Mouse (Mus musculus): ENCODE data around the gene Yod1. TPM values are rescaled to one million over a fixed set of nuclear protein-coding genes. Genes with fewer than 3 reads are reported as not detected.

The Yod1 gene
- polyA plus RNA-seq, 1 experiment from 2014 or later: 8.9 TPM

DNA sequence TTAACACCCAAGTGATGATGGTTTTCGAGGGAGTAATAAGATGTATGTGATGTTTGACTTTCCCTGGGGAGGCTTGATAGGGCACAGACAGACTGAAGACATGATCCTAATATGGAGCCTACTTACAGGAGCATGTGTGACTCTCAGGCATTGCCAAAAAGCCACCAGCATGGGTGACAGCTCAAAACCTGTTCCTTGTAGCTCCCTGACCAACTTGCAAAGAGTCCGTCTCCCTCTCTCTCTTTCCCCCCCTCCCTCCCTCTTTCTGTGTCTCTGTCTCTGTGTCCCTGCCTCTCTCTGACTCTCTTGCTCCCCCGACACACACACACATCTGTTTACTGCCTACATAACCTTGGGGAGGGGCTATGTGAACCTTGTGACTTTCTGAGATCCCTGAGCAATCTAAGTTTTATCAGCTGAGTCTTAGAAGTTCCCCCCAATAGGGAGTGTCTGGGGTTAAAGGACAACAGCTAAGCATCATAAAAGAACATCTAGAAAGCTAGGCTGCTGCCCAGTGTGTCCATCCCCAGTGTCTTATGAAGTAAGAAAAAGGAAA lies 21.5 kb downstream of the Yod1 start:
- no peaks in the 10 kb centered on the region for H3K9me3 ChIP-seq (replicated peaks; ENCODE audit: control insufficient read depth, low read length)
- H3K4me2 ChIP-seq (ENCODE audit: low read length): no peak overlapping the region
- WGBS: 86% methylated on average over 3 of the region's 3 CpGs
- no peaks in the 10 kb centered on the region for H3K4me1 ChIP-seq (ENCODE audit: control insufficient read depth, insufficient read depth, low read length)
- no peaks in the 10 kb centered on the region for H3K27me3 ChIP-seq (replicated peaks; ENCODE audit: control insufficient read depth, insufficient read depth, low read length)
- no peaks in the 10 kb centered on the region for H3K36me3 ChIP-seq (ENCODE audit: control insufficient read depth, insufficient read depth, low read length)
- ATAC-seq (no peak), DNase-seq (ENCODE audit: low spot score) (no peak)
- no peak overlapping the region for H3K27ac ChIP-seq (ENCODE audit: low read depth, low read length)
- no peak overlapping the region for H3K4me3 ChIP-seq (ENCODE audit: low read depth, low read length)
- no peak overlapping the region for H3K9ac ChIP-seq (ENCODE audit: low read length)

DNA sequence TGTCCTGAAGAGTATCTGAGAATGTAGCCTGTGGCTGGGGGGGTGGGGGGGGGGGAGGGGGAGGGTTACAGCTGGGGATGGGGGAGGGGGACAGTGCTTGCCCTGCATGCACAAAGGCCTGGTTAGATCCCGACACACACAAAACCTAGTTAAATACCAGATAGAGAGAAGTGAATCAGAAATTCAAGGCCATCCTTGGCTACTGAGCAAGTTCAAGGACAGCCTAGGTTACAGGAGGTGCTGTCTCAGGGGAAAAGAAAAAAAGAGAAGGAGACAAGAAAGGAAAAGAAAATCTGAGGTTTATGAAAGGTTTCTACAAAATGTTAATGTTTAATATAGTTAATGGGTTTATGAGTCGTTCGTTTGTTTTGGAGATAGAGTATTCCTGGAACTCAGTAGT lies 22.5 kb downstream of the Yod1 start:
- DNase-seq (ENCODE audit: low spot score): no peak
- no peak overlapping the region for H3K27ac ChIP-seq (ENCODE audit: low read depth, low read length)

DNA sequence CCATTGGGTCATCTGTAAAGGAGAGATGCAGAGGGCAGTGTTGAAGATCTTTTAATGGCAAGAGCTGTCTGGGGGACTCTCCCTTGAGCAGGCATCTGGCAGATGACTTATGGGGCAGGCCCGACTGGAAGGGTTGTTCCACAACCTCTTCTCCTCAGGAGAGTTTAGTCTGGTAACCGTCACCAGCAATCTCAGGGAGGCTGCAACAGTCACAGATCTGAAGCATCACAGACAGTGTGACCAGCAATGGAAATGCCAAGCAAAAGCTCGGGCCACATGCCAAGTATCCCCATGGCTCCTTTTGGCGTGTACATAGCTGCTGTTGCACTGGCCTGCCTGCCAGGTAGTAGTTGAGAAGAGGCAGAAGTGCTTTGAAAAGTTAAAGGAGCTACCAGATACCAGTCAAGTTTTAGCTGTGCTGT lies 23.1 kb downstream of the Yod1 start:
- Histone ChIP-seq H3K4me1 (ENCODE audit: control insufficient read depth, insufficient read depth, low read length) (no peaks in the 10 kb centered on the region), H3K36me3 (ENCODE audit: control insufficient read depth, insufficient read depth, low read length) (no peaks in the 10 kb centered on the region), H3K9ac (ENCODE audit: low read length) (no peak overlapping the region), H3K4me3 (ENCODE audit: low read depth, low read length) (no peak overlapping the region), H3K4me2 (ENCODE audit: low read length) (no peak overlapping the region), H3K27ac (ENCODE audit: low read depth, low read length) (no peak overlapping the region), H3K27me3 (replicated peaks; ENCODE audit: control insufficient read depth, insufficient read depth, low read length) (no peaks in the 10 kb centered on the region), H3K9me3 (replicated peaks; ENCODE audit: control insufficient read depth, low read length) (no peaks in the 10 kb centered on the region)
- 70% methylated on average over 4 of the region's 4 CpGs for WGBS
- DNase-seq (ENCODE audit: low spot score): peak; percentile 32
- no peak for ATAC-seq

More for the DNA sequence above, 22.5 kb downstream of the Yod1 start:
- Histone ChIP-seq H3K4me1 (ENCODE audit: control insufficient read depth, insufficient read depth, low read length) (no peaks in the 10 kb centered on the region), H3K4me3 (ENCODE audit: low read depth, low read length) (no peak overlapping the region), H3K36me3 (ENCODE audit: control insufficient read depth, insufficient read depth, low read length) (no peaks in the 10 kb centered on the region), H3K9ac (ENCODE audit: low read length) (no peak overlapping the region), H3K27me3 (replicated peaks; ENCODE audit: control insufficient read depth, insufficient read depth, low read length) (no peaks in the 10 kb centered on the region), H3K9me3 (replicated peaks; ENCODE audit: control insufficient read depth, low read length) (no peaks in the 10 kb centered on the region), H3K4me2 (ENCODE audit: low read length) (no peak overlapping the region)
- ATAC-seq: no peak
- 80% methylated on average over 3 of the region's 3 CpGs for WGBS

DNA sequence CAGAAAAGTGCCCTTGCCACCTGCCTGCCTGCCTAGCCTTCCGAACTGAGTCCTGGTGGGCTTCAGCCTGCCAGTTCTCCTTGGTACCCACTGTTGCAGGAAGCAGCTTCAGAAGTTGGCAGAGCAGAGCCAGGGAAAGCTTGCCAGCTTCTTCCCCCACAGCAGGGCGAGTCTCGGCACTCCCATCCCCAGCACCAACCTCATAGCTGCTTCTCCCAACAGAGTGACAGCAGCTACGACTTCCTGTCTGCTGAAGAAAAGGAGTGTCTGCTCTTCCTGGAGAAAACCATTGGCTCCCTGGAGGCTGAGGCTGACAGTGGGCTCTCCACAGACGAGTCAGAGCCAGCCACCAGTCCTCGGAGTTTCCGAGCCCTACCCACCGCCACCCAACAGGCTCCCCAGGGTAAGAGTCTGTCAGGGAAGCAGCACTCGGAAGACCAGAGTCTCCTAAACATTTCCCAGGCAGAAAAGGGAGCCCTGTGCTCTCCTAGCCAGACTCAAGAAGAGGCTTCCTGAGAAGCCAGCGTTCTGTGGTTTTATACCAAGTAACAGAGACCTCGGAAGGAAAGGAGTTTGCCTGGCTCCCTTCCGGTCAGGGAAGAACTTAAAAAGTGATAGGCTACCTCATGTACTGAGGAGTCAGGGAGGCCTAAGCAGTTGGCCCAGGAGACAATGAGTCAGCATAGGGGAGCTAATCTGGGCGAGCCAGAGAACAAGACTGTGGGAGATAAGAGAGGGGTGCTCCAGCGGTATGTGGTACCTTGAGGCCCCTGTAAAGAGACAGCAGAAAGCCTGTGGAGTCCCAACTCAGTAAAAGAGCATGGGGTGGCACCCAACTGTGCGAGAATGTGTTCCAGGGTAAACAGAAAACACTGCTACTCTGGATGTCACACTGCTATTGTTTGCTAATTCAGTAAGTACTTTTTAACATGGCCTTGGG lies 23.9 kb downstream of the Yod1 start:
- Histone ChIP-seq H3K4me1 (ENCODE audit: control insufficient read depth, insufficient read depth, low read length) (no peaks in the 10 kb centered on the region), H3K36me3 (ENCODE audit: control insufficient read depth, insufficient read depth, low read length) (no peaks in the 10 kb centered on the region), H3K9me3 (replicated peaks; ENCODE audit: control insufficient read depth, low read length) (no peaks in the 10 kb centered on the region), H3K27me3 (replicated peaks; ENCODE audit: control insufficient read depth, insufficient read depth, low read length) (no peaks in the 10 kb centered on the region), H3K27ac (ENCODE audit: low read depth, low read length) (0 out of 2 replicates have a peak overlapping the region, but pooled peaks have one; percentile 33), H3K9ac (ENCODE audit: low read length) (no peak overlapping the region), H3K4me3 (ENCODE audit: low read depth, low read length) (no peak overlapping the region), H3K4me2 (ENCODE audit: low read length) (no peak overlapping the region)
- no peak; the same call in 1 of the 2 replicates for ATAC-seq
- WGBS: 60% methylated on average over 15 of the region's 15 CpGs
- peak; percentile 47 for DNase-seq (ENCODE audit: low spot score)

DNA sequence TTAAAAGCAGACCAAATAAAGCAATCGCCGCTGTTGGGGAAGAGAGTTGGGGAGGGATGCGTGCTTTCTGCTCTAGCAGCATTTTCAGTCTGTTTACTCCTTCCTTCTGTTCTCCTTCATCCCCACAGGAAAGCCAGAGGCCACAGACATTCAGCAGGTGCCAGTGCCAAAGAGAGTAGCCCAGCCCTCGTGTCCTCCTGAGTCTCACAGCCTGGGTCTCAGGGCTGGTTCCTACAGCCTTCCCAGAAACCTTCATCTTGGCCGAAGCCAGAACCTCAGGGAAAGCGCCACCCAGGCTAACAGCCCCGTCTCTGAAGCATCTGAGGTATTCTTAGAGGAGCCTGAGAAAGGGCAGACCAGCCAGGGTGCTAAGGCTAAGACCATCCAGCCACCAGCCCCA lies 25.1 kb downstream of the Yod1 start:
- Histone ChIP-seq H3K27ac (ENCODE audit: low read depth, low read length) (no peak overlapping the region), H3K4me3 (ENCODE audit: low read depth, low read length) (no peak overlapping the region), H3K27me3 (replicated peaks; ENCODE audit: control insufficient read depth, insufficient read depth, low read length) (no peaks in the 10 kb centered on the region), H3K9ac (ENCODE audit: low read length) (no peak overlapping the region), H3K4me1 (ENCODE audit: control insufficient read depth, insufficient read depth, low read length) (no peaks in the 10 kb centered on the region), H3K36me3 (ENCODE audit: control insufficient read depth, insufficient read depth, low read length) (no peaks in the 10 kb centered on the region), H3K9me3 (replicated peaks; ENCODE audit: control insufficient read depth, low read length) (no peaks in the 10 kb centered on the region), H3K4me2 (ENCODE audit: low read length) (no peak overlapping the region)
- 90% methylated on average over 7 of the region's 7 CpGs for WGBS
- DNase-seq (ENCODE audit: low spot score) (no peak), ATAC-seq (no peak)

DNA sequence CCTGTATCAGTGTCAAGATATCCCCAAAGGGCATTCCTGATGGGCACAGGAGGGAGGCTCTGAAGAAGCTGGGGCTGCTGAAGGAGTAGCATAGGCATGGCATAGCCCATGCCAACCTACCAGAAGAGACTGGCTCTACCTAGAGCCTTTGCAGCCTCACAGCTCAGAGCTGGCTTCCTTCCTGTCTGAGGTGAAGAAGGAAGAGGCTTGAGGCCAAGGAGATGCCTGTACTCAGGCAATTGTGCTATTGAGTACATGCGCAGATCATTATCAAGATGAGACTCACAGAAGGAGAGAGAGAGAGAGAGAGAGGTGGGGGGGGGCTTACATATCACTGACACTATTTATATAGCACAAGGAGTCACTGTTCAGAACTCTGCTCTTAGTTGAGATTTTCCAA lies 26.6 kb downstream of the Yod1 start:
- DNase-seq (ENCODE audit: low spot score): no peak
- no peaks in the 10 kb centered on the region for H3K36me3 ChIP-seq (ENCODE audit: control insufficient read depth, insufficient read depth, low read length)
- H3K4me3 ChIP-seq (ENCODE audit: low read depth, low read length): no peak overlapping the region
- no peaks in the 10 kb centered on the region for H3K9me3 ChIP-seq (replicated peaks; ENCODE audit: control insufficient read depth, low read length)
- no peaks in the 10 kb centered on the region for H3K4me1 ChIP-seq (ENCODE audit: control insufficient read depth, insufficient read depth, low read length)
- no peak overlapping the region for H3K4me2 ChIP-seq (ENCODE audit: low read length)
- ATAC-seq: no peak
- no peaks in the 10 kb centered on the region for H3K27me3 ChIP-seq (replicated peaks; ENCODE audit: control insufficient read depth, insufficient read depth, low read length)
- H3K27ac ChIP-seq (ENCODE audit: low read depth, low read length): no peak overlapping the region
- H3K9ac ChIP-seq (ENCODE audit: low read length): no peak overlapping the region
- WGBS: 95% methylated on average over 1 of the region's 1 CpGs

DNA sequence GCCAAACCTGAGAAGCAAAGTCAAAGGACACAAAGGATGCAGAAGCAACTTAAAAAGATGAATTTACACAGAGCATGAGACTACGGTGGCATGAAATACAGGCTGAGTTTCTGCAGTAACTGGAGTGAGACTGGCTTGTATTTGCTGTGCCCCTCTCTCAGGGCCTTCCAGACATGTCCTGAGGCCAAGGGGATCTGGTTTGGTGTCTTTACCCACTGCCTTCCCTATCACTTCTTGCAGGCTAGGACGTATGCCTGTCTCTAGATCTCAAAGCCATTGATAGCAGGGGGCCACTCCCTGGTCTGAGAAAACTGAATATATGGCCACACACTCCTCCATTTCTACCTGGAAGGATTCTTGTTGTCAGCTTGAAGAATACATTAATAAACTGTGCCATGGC lies 27.1 kb downstream of the Yod1 start:
- no peak overlapping the region for H3K9ac ChIP-seq (ENCODE audit: low read length)
- no peaks in the 10 kb centered on the region for H3K27me3 ChIP-seq (replicated peaks; ENCODE audit: control insufficient read depth, insufficient read depth, low read length)
- no peak for DNase-seq (ENCODE audit: low spot score)
- no peaks in the 10 kb centered on the region for H3K9me3 ChIP-seq (replicated peaks; ENCODE audit: control insufficient read depth, low read length)
- no peak overlapping the region for H3K4me2 ChIP-seq (ENCODE audit: low read length)
- 73% methylated on average over 2 of the region's 2 CpGs for WGBS
- H3K4me1 ChIP-seq (ENCODE audit: control insufficient read depth, insufficient read depth, low read length): no peaks in the 10 kb centered on the region
- no peak for ATAC-seq
- H3K36me3 ChIP-seq (ENCODE audit: control insufficient read depth, insufficient read depth, low read length): no peaks in the 10 kb centered on the region
- H3K27ac ChIP-seq (ENCODE audit: low read depth, low read length): no peak overlapping the region
- no peak overlapping the region for H3K4me3 ChIP-seq (ENCODE audit: low read depth, low read length)

DNA sequence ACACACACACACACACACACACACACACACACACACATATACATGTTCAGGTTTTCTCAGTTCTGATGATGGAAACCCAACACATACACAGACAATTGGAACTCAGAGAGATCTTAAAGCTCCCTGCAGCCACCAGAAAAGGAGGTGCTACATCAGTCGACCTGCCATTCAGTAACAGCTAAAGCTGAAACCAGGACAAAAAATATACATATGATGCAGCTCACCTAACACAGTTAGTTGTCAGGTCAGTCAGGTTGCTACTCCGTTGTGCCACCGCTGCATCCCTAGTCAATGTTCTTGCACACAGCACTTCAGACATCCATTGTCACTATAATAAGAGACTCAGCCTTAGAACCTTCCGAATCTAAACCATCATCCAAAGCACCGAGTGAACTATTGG lies 27.8 kb downstream of the Yod1 start:
- Histone ChIP-seq H3K9ac (ENCODE audit: low read length) (no peak overlapping the region), H3K4me3 (ENCODE audit: low read depth, low read length) (no peak overlapping the region), H3K9me3 (replicated peaks; ENCODE audit: control insufficient read depth, low read length) (no peaks in the 10 kb centered on the region), H3K27me3 (replicated peaks; ENCODE audit: control insufficient read depth, insufficient read depth, low read length) (no peaks in the 10 kb centered on the region), H3K36me3 (ENCODE audit: control insufficient read depth, insufficient read depth, low read length) (no peaks in the 10 kb centered on the region), H3K4me1 (ENCODE audit: control insufficient read depth, insufficient read depth, low read length) (no peaks in the 10 kb centered on the region), H3K27ac (ENCODE audit: low read depth, low read length) (no peak overlapping the region), H3K4me2 (ENCODE audit: low read length) (no peak overlapping the region)
- no peak for DNase-seq (ENCODE audit: low spot score)
- WGBS: 85% methylated on average over 5 of the region's 5 CpGs
- no peak for ATAC-seq

DNA sequence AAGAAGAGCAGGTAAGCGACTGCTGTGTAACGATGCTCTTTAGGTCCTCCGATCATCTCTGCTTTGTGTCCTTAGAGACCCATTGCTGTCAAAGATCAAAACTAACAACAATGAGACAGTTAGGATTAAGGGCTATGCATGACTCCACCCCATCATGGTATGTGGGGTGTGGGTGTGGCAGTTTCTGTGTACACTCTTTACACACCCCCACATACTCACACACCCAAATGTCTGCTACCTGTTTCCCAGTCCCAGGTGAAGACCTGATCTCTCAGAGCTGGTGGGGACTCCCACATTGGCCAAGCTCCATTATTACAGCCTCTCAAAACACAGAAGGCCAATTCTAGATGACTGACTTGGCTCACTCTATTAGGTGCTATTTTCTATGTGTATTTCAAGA lies 28.5 kb downstream of the Yod1 start:
- DNase-seq (ENCODE audit: low spot score): no peak
- 88% methylated on average over 3 of the region's 3 CpGs for WGBS
- H3K4me2 ChIP-seq (ENCODE audit: low read length): no peak overlapping the region

More for the DNA sequence above, 28.5 kb downstream of the Yod1 start:
- no peak overlapping the region for H3K27ac ChIP-seq (ENCODE audit: low read depth, low read length)
- no peaks in the 10 kb centered on the region for H3K36me3 ChIP-seq (ENCODE audit: control insufficient read depth, insufficient read depth, low read length)
- no peak overlapping the region for H3K4me3 ChIP-seq (ENCODE audit: low read depth, low read length)
- H3K27me3 ChIP-seq (replicated peaks; ENCODE audit: control insufficient read depth, insufficient read depth, low read length): no peaks in the 10 kb centered on the region
- no peak for ATAC-seq
- H3K4me1 ChIP-seq (ENCODE audit: control insufficient read depth, insufficient read depth, low read length): no peaks in the 10 kb centered on the region
- no peak overlapping the region for H3K9ac ChIP-seq (ENCODE audit: low read length)
- H3K9me3 ChIP-seq (replicated peaks; ENCODE audit: control insufficient read depth, low read length): no peaks in the 10 kb centered on the region
